Mouse (Mus musculus): Measurements from ENCODE around the gene St6galnac5.

GRCm38 (mm10) chr3:152979481-152980092 lies 2.5 kb downstream of the St6galnac5 start:
- TF ChIP-seq POLR2A (IDR thresholded peaks at IDR 0.05; ENCODE audit: low read depth, low read length) (no peak), CTCF (IDR thresholded peaks at IDR 0.05; ENCODE audit: extremely low read depth, insufficient read length, insufficient replicate concordance, low read depth, low read length) (no peak)

All from small intestine, adult 2 months (tissue).